Mouse (Mus musculus) T-helper 2 cell (primary cell): ENCODE results near the gene Kmt2c.

ENCODE experiments used
- in situ Hi-C: fragments of 300-600 bp; cut with MboI, MseI; formaldehyde crosslinking; loops from one replicate; pipeline ENCODE4 v1.15.1; 2025; ENCODE audit warnings: high pct_unique_total_duplicates

Gene Kmt2c

DNA sequence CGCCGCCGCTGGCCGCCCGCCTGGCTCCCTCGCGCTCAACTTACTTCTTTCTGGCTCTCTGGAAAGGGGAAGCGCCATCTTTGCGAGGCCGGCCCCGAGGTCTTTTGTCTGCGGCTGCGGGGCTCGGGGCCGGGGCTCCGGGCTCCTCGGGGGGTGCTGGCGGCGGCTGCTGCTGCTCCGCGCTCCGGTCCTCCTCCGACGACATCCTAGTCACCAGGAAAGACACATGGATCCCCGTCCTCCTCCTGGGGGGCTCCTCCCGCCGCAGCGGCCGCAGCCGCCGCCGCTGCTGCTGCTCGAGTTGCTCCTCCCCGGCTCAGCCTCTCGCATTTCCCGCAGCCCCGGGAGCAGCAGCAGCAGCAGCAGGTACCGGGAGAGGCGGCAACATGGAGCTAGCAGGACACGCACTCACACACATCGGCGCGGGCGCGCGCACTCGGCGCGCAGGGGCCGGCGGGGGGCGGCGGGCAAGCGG, at the start of gene Kmt2c:
Kmt2c (minus strand) TSS at position 438 of the 475 bp plus-strand sequence.
- in situ Hi-C loops = no loop called here

GRCm38 (mm10) chr5:25546912-25547311, 48.3 kb upstream of the Kmt2c start:
- in situ Hi-C loops = no loop called here

- in situ Hi-C loops = no loop called here
Observed at GRCm38 (mm10) chr5:25544566-25544965, 46.0 kb upstream of the Kmt2c start.

- in situ Hi-C loops = no loop called here
Observed at GRCm38 (mm10) chr5:25544061-25544460, 45.5 kb upstream of the Kmt2c start.

DNA sequence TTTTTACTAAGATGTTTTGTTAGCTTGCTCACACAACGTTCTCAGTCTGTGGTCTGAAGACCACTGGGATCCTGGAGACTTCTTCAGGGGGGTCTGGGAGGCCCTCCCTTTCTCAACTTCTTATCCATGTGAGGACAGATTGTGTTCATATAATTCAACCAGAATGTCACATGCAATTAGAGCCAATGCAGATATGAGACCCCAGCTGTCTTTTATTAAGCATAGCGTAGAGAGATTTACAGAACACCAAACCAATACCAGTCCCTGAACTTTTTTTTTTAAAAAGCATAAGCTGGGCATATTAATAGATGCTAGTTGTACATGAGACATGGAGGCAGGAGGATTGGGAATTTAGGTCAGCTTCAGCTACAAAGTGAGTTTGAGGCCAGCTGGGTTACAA, 43.1 kb upstream of the Kmt2c start:
- in situ Hi-C loops = no loop called here

GRCm38 (mm10) chr5:25540921-25541320, 42.3 kb upstream of the Kmt2c start:
- in situ Hi-C loops = no loop called here

- in situ Hi-C loops = no loop called here
Observed at GRCm38 (mm10) chr5:25540412-25540811, 41.8 kb upstream of the Kmt2c start.

- in situ Hi-C loops = no loop called here
Observed at GRCm38 (mm10) chr5:25536921-25537409, 38.4 kb upstream of the Kmt2c start.

- in situ Hi-C loops = no loop called here
Observed at GRCm38 (mm10) chr5:25536451-25536850, 37.9 kb upstream of the Kmt2c start.

DNA sequence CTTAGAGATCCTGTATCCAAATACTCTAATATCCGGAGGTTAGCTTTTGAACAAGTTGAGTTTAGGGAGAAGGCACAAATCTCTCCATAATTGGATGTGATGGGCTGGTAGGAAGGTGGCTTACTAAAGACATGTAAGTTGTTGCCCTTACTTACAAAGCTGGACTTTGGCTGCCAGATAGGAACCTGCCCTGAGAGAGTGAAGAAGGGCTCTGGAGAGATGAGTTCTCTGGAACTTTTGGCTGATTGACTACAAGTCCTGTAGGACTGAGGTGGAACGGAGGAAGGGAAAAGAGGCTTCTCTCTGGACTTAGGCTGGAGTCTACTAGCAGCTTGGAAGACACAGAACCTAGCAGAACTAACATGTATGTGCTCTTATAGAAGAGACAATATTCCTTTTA, 37.0 kb upstream of the Kmt2c start:
- in situ Hi-C loops = no loop called here

DNA sequence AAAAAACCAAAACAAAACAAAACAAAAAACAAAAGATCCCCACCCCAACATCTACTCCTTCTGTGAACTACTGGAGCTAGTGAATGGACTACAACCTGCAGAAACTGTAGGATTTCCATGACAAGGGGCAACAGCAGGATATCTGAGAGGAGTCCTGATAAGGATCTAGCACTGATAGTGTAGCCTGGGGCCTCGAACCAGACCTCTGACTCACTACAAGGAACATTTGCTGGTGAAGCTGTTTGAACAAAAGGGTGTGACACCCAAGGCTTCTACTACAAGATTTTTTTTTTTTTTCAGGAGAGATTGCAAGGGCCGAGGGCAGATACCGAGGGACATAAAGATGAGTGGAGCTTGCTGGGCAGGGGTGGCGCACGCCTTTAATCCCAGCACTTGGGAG, 34.7 kb upstream of the Kmt2c start:
- in situ Hi-C loops = no loop called here

- in situ Hi-C loops = no loop called here
Observed at GRCm38 (mm10) chr5:25532256-25533147, 33.9 kb upstream of the Kmt2c start.

DNA sequence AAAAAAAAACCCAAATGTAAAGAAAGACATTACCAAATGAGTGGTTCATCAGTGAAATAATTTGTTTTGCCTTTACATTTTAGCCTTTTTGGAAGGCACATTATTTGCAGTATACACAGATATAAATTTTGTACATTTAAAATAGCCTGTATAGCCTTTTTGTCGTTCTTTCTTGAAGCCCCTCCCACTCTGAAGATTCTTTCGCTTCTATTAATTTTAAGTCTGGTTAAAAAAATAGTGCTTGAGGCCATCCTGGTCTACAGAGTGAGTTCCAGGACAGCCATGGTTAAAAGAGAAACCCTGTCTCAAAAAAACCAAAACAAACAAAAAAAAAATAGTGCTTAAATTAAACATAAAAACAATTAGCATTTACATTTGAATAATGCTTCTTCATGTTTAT, 32.0 kb upstream of the Kmt2c start:
- in situ Hi-C loops = no loop called here

DNA sequence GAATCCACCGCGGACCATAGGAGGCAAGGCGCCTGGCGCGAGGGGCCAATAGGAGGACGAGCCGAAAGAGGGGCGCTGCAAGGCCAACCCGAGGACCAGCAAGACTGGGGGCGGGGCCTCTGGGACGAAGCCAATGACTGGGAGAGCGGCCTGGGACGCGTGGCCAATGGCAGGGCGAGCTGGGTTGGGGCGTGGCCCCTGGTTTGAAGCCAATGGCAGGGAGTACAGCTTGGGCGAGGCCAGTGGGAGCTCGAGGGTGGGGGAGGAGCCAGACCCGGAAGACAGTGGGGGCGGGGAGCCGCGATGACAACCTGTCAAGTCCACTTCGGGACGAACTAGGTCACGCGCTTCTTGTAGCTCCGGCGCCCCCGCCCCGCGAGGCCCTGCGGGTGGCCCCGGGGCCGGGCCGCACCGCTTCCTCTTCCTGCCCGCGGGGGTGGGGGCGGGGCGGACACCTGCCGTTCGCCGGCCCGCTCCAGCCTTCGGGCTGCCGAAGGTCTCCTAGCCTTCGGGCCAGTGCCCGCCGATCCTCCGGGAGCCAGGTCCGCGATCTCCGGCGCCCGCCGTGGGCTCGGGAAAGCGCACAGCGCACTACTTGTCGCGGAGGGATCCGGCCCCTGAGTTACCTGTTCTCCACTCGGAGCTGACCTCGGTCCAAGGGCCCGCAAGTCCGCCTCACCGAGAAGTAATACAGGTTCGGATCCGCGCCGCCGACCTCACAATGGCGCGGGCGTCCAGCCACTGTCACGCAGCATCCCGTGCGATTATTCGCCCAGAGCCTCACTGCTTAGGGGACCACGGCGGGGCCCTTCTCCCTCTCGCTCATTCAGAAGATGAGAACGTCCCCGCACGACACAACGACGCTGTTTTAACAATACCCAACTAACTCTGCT, 31.2 kb upstream of the Kmt2c start:
- in situ Hi-C loops = loop anchor here (10.0 kb wide), 2 partner anchors 175 to 695 kb away; partner anchors contain the start of gene Xrcc2

GRCm38 (mm10) chr5:25528851-25529528, 30.4 kb upstream of the Kmt2c start:
- in situ Hi-C loops = loop anchor here (10.0 kb wide), 2 partner anchors 176 to 694 kb away; partner anchors contain the start of gene Xrcc2

GRCm38 (mm10) chr5:25527971-25528370, 29.4 kb upstream of the Kmt2c start:
- in situ Hi-C loops = loop anchor here (10.0 kb wide), 2 partner anchors 177 to 693 kb away; partner anchors contain the start of gene Xrcc2

DNA sequence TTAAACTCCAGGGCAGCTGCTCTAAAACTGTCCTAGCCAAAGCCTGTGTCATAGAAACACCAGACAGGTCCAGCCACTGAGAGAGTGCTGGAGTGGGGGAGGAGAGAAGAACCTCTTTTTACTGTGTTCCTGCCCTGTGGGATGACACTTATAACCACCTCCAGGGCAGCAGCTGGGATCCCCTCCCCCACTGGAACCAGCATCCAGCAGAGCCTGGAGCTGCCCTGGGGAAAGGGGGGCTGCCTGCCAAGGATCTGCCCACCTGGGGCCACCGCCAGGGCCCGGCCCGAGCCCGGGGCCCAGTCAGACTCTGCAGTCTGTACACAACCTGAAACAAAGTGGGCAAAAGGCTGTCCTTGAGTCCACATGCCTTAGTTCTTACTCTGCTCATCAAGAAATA, 28.3 kb upstream of the Kmt2c start:
- in situ Hi-C loops = loop anchor here (10.0 kb wide), 2 partner anchors 178 to 692 kb away; partner anchors contain the start of gene Xrcc2

DNA sequence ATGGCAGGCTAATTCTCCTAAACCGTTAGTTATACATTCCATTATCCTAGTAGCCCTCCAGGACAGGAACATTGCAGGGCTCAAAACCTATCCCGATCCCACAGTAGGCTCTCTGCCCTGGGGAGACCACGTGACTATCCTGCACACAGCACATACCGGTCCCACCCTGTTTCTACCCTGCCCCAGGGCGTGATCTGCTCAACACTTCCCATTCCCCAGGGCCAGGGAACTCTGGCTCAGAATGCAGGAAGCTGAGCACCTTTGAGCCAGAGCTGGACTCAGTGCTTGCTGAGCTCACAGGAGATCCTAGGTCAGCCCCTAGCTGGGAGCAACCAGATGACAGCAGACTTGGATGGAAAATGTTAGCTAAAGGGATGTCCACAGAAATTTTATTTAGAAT, 27.5 kb upstream of the Kmt2c start:
- in situ Hi-C loops = loop anchor here (10.0 kb wide), 2 partner anchors 179 to 691 kb away; partner anchors contain the start of gene Xrcc2

DNA sequence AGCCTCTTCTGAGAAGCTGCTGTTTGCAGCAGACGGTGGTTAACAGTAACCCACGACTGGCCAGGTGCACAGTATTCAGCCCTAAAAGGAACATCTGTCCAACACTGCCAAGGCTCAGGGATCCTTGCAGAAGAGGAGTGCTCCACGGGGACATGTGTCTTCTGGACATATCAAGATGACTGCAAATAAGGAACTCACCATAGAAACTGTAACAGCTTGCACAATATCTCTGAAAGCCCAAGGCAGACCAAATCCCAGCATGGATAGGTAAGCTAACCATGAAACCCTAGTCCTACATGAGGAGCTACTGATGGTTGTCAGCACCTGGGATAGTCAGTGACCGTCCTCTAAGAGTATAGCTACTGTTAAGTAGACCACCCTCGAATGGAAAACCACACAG, 22.9 kb upstream of the Kmt2c start:
- in situ Hi-C loops = loop anchor here (10.0 kb wide), 2 partner anchors 183 to 687 kb away; partner anchors contain the start of gene Xrcc2

GRCm38 (mm10) chr5:25519820-25520219, 21.2 kb upstream of the Kmt2c start:
- in situ Hi-C loops = loop anchor here (10.0 kb wide), 2 partner anchors 185 to 685 kb away; partner anchors contain the start of gene Xrcc2

DNA sequence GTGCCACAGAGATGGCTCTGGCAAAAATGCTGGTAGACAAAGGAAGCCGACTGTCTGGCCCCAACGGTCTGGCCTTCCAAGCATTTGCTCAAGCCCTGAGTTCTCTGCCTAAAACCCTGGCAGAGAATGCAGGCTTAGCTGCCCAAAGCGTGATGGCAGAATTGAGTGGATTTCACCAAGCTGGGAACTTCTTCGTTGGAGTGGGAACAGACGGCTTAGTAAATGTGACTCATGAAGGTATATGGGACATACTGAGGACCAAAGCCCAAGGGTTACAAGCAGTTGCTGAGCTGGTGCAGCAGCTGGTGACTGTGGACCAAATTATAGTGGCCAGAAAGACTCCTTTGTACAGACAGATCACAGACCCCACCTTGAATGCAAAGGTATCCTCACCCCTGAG, 19.0 kb upstream of the Kmt2c start:
- in situ Hi-C loops = no loop called here
